Mouse (Mus musculus): Measurements from ENCODE around the gene Gm595. TPM values are rescaled to one million over a fixed set of nuclear protein-coding genes. Genes with fewer than 3 reads are reported as not detected.

The Gm595 gene
- total and polyA plus RNA-seq, 2 experiments from 2014 or later: not detected

- no peak for TF ChIP-seq CTCF (IDR thresholded peaks at IDR 0.05)
These were observed 12.7 kb upstream of the Gm595 start for GRCm38 (mm10) chrX:48890259-48890658.

DNA sequence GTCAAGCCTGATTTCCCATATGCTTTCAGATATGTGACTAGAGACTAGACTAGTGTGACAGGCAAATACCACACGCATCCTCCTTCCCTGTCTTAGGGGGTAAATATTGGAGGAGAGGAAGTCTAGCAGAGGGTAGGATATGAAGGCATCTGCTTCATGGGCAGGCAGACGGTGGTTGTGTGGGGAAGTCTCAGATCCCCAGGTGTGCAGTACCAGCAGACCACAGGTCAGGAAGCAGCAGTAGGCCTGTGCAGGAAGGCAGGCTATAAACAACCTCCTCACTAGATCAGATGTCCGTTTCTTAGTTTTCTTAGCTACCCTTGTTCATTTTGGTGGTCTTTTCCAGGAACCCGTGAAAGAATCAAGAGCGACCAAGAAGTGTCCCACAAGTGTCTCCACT, 7.1 kb upstream of the Gm595 start:
- Histone ChIP-seq H3K9me3 (ENCODE audit: low read length) (no peaks in the 10 kb centered on the region), H3K27ac (ENCODE audit: low read depth, low read length) (no peak overlapping the region), H3K36me3 (ENCODE audit: insufficient read depth, low read length) (no peaks in the 10 kb centered on the region), H3K4me2 (ENCODE audit: low read depth, low read length, poor library complexity, severe bottlenecking) (no peak overlapping the region), H3K4me3 (ENCODE audit: low read depth, low read length) (no peak overlapping the region), H3K9ac (replicated peaks; ENCODE audit: low read length, poor library complexity, severe bottlenecking) (no peak overlapping the region), H3K4me1 (ENCODE audit: insufficient read depth, low read length) (no peaks in the 10 kb centered on the region), H3K27me3 (ENCODE audit: insufficient read depth, low read length) (no peaks in the 10 kb centered on the region)
- WGBS: 79% methylated on average over 5 of the region's 5 CpGs
- TF ChIP-seq CTCF (IDR thresholded peaks at IDR 0.05): no peak
- DNase-seq (ENCODE audit: low spot score): no peak
- ATAC-seq (ENCODE audit: low FRiP score): no peak

More at GRCm38 (mm10) chrX:48890259-48890658, 12.7 kb upstream of the Gm595 start:
- WGBS: 90% methylated on average over 9 of the region's 9 CpGs
- Histone ChIP-seq H3K36me3 (ENCODE audit: insufficient read depth, low read length) (no peaks in the 10 kb centered on the region), H3K9ac (replicated peaks; ENCODE audit: low read length, poor library complexity, severe bottlenecking) (no peak overlapping the region), H3K9me3 (ENCODE audit: low read length) (no peaks in the 10 kb centered on the region), H3K27ac (ENCODE audit: low read depth, low read length) (no peak overlapping the region), H3K4me3 (ENCODE audit: low read depth, low read length) (no peak overlapping the region), H3K4me1 (ENCODE audit: insufficient read depth, low read length) (no peaks in the 10 kb centered on the region), H3K27me3 (ENCODE audit: insufficient read depth, low read length) (no peaks in the 10 kb centered on the region), H3K4me2 (ENCODE audit: low read depth, low read length, poor library complexity, severe bottlenecking) (no peak overlapping the region)
- DNase-seq (ENCODE audit: low spot score) (no peak), ATAC-seq (ENCODE audit: low FRiP score) (no peak)

Other genes with a start within 250 kb of the Gm595 start
- gene Gpr119, start 203.2 kb downstream of the Gm595 start, total RNA-seq (2014; rRNA removed): not detected in 2 replicates
- gene Gpr119, start 203.2 kb downstream of the Gm595 start, polyA plus RNA-seq (2015; fragmentation: Nextera tagmentation; extraction: Ambion mirVana): not detected in 2 replicates
- 5.5 and 7.3 TPM in 2 replicates for gene Rbmx2, start 182.7 kb downstream of the Gm595 start, total RNA-seq (2014; rRNA removed)
- gene Rbmx2, start 182.7 kb downstream of the Gm595 start, polyA plus RNA-seq (2015; fragmentation: Nextera tagmentation; extraction: Ambion mirVana): 28.7 and 29.0 TPM in 2 replicates

Measured in midbrain, postnatal 0 days (tissue).